Mouse (Mus musculus) MEL (cell line): ENCODE measurements around the gene Habp2. TPM values are rescaled to one million over a fixed set of nuclear protein-coding genes. Genes with fewer than 3 reads are reported as not detected.

Source experiments
- DNase-seq: peaks from one replicate; pipeline ENCODE4 v3.0.0; 2011; ENCODE audit warnings: low read depth, low spot score
- H3K27ac ChIP-seq: 2 replicates; pipeline ENCODE4 v1.5.1; 2012; ENCODE audit warnings: low read depth, mild to moderate bottlenecking, control low read depth, low read length, moderate library complexity; ENCODE audit not compliant: control insufficient read depth
- H3K27me3 ChIP-seq, 2 experiments: fragments of 150-350 bp in 1 of 2; sonication (generic) in 1 of 2; 2 replicates each; pipeline ENCODE4 v1.6.1; 2012; ENCODE audit warnings: low read length in 2 of 2, mild to moderate bottlenecking in 2 of 2, improper control_type of control experiment in 1 of 2, moderate library complexity in 1 of 2; ENCODE audit not compliant: insufficient read depth in 2 of 2, control insufficient read depth in 1 of 2
- H3K36me3 ChIP-seq, 2 experiments: 2 replicates each; pipeline ENCODE4 v1.6.1; 2012 to 2014; ENCODE audit warnings: low read length in 2 of 2, improper control_type of control experiment in 1 of 2, inconsistent platforms in 1 of 2, mild to moderate bottlenecking in 1 of 2; ENCODE audit not compliant: insufficient read depth in 2 of 2, control insufficient read depth in 1 of 2
- H3K4me1 ChIP-seq, 2 experiments: fragments of 150-350 bp in 1 of 2; sonication (generic) in 1 of 2; 2 replicates each; pipeline ENCODE4 v1.6.1; 2012; ENCODE audit warnings: low read length in 2 of 2, improper control_type of control experiment in 1 of 2, mild to moderate bottlenecking in 1 of 2; ENCODE audit not compliant: insufficient read depth in 2 of 2, control insufficient read depth in 1 of 2
- H3K4me3 ChIP-seq, 2 experiments: fragments of 150-350 bp in 1 of 2; sonication (generic) in 1 of 2; 2 replicates each; pipeline ENCODE4 v1.5.1; 2012; ENCODE audit warnings: low read depth in 2 of 2, low read length in 2 of 2, mild to moderate bottlenecking in 2 of 2, moderate library complexity in 2 of 2, control low read depth in 1 of 2, improper control_type of control experiment in 1 of 2; ENCODE audit not compliant: control insufficient read depth in 1 of 2, insufficient read depth in 1 of 2
- H3K79me2 ChIP-seq: 2 replicates; pipeline ENCODE4 v1.6.1; 2012; ENCODE audit warnings: mild to moderate bottlenecking, low read length, moderate library complexity; ENCODE audit not compliant: control insufficient read depth, poor library complexity, insufficient read depth
- H3K9ac ChIP-seq: 2 replicates; pipeline ENCODE4 v1.6.1; 2012; ENCODE audit warnings: low read depth, mild to moderate bottlenecking, control low read depth, low read length, moderate library complexity; ENCODE audit not compliant: control insufficient read depth, poor library complexity, severe bottlenecking
- H3K9me3 ChIP-seq: fragments of 150-350 bp; sonication (generic); replicated peaks from 2 replicates; pipeline ENCODE4 v1.6.1; 2012; ENCODE audit warnings: mild to moderate bottlenecking, low read length, improper control_type of control experiment, moderate library complexity; ENCODE audit not compliant: insufficient read depth
- CTCF ChIP-seq, 3 experiments: IDR thresholded peaks in 2 of 3; conservative IDR thresholded peaks in 1 of 3; 2 replicates each; pipeline ENCODE4 v1.5.1; 2011 to 2012; ENCODE audit warnings: low read length in 3 of 3, low read depth in 2 of 3, mild to moderate bottlenecking in 2 of 3, improper control_type of control experiment in 1 of 3, inconsistent platforms in 1 of 3, mixed read lengths in 1 of 3, moderate library complexity in 1 of 3; ENCODE audit not compliant: control insufficient read depth in 1 of 3, insufficient read depth in 1 of 3, poor library complexity in 1 of 3, severe bottlenecking in 1 of 3
- E2F4 ChIP-seq: IDR thresholded peaks from 2 replicates; pipeline ENCODE4 v1.6.1; 2011; ENCODE audit warnings: low read depth, low read length, improper control_type of control experiment, borderline replicate concordance
- ELF1 ChIP-seq: IDR thresholded peaks from 2 replicates; pipeline ENCODE4 v1.6.1; 2014; ENCODE audit warnings: low read depth, mild to moderate bottlenecking, inconsistent platforms, low read length, improper control_type of control experiment, moderate library complexity
- EP300 ChIP-seq, 2 experiments: IDR thresholded peaks; 2 replicates each; pipeline ENCODE4 v1.6.1; 2011; ENCODE audit warnings: improper control_type of control experiment in 2 of 2, low read length in 2 of 2, low read depth in 1 of 2, mild to moderate bottlenecking in 1 of 2
- ETS1 ChIP-seq: IDR thresholded peaks from 2 replicates; pipeline ENCODE4 v1.6.1; 2012; ENCODE audit warnings: low read depth, mild to moderate bottlenecking, inconsistent platforms, low read length, improper control_type of control experiment, moderate library complexity
- GABPA ChIP-seq: IDR thresholded peaks from 2 replicates; pipeline ENCODE4 v1.6.1; 2012; ENCODE audit warnings: low read depth, mild to moderate bottlenecking, inconsistent platforms, low read length, improper control_type of control experiment, moderate library complexity
- GATA1 ChIP-seq: IDR thresholded peaks from 2 replicates; pipeline ENCODE4 v1.6.1; 2011; ENCODE audit warnings: low read depth, low read length, improper control_type of control experiment
- HCFC1 ChIP-seq: IDR thresholded peaks from 2 replicates; pipeline ENCODE4 v1.6.1; 2012; ENCODE audit warnings: low read depth, mild to moderate bottlenecking, inconsistent platforms, low read length, improper control_type of control experiment, moderate library complexity
- KAT2A ChIP-seq: conservative IDR thresholded peaks from 2 replicates; pipeline ENCODE4 v1.6.1; 2012; ENCODE audit warnings: low read depth, low read length, improper control_type of control experiment, inconsistent platforms
- MAFK ChIP-seq: IDR thresholded peaks from 2 replicates; pipeline ENCODE4 v1.6.1; 2011; ENCODE audit warnings: low read depth, mild to moderate bottlenecking, low read length, improper control_type of control experiment, borderline replicate concordance
- MAX ChIP-seq: IDR thresholded peaks from 2 replicates; pipeline ENCODE4 v1.6.1; 2011; ENCODE audit warnings: low read length, improper control_type of control experiment
- MYC ChIP-seq: IDR thresholded peaks from 2 replicates; pipeline ENCODE4 v1.6.1; 2011; ENCODE audit warnings: low read depth, mild to moderate bottlenecking, low read length, improper control_type of control experiment, moderate library complexity
- NRF1 ChIP-seq: IDR thresholded peaks from 2 replicates; pipeline ENCODE4 v1.6.1; 2014; ENCODE audit warnings: low read depth, mild to moderate bottlenecking, inconsistent platforms, low read length, improper control_type of control experiment, moderate library complexity; ENCODE audit not compliant: poor library complexity, insufficient read depth, severe bottlenecking
- POLR2A ChIP-seq, 2 experiments: IDR thresholded peaks; 2 replicates each; pipeline ENCODE4 v1.6.1; 2011 to 2012; ENCODE audit warnings: low read length in 2 of 2, mild to moderate bottlenecking in 2 of 2, control low read depth in 1 of 2, improper control_type of control experiment in 1 of 2, low read depth in 1 of 2, moderate library complexity in 1 of 2; ENCODE audit not compliant: control insufficient read depth in 1 of 2, insufficient read depth in 1 of 2, poor library complexity in 1 of 2
- TBP ChIP-seq: IDR thresholded peaks from 2 replicates; pipeline ENCODE4 v1.8.0; 2011; ENCODE audit warnings: low read depth, low read length, improper control_type of control experiment
- TCF12 ChIP-seq: IDR thresholded peaks from 2 replicates; pipeline ENCODE4 v1.6.1; 2014; ENCODE audit warnings: low read depth, mild to moderate bottlenecking, inconsistent platforms, low read length, improper control_type of control experiment, moderate library complexity
- UBTF ChIP-seq: IDR thresholded peaks from 2 replicates; pipeline ENCODE4 v1.6.1; 2012; ENCODE audit warnings: low read depth, mild to moderate bottlenecking, inconsistent platforms, low read length, improper control_type of control experiment, moderate library complexity, borderline replicate concordance; ENCODE audit not compliant: insufficient read depth
- ZC3H11A ChIP-seq: IDR thresholded peaks from 2 replicates; pipeline ENCODE4 v1.6.1; 2012; ENCODE audit warnings: low read depth, mild to moderate bottlenecking, inconsistent platforms, low read length, improper control_type of control experiment
- ZKSCAN1 ChIP-seq: IDR thresholded peaks from 2 replicates; pipeline ENCODE4 v1.6.1; 2012; ENCODE audit warnings: low read depth, mild to moderate bottlenecking, inconsistent platforms, low read length, improper control_type of control experiment, moderate library complexity
- ZNF384 ChIP-seq: IDR thresholded peaks from 2 replicates; pipeline ENCODE4 v1.6.1; 2012; ENCODE audit warnings: low read depth, mild to moderate bottlenecking, inconsistent platforms, low read length, improper control_type of control experiment
- polyA plus RNA-seq, 2 experiments: library from polyadenylated mRNA; stranded (reverse) in 1 of 2; unstranded in 1 of 2; fragments of >175 nt in 1 of 2; fragments of >200 nt in 1 of 2; gene quantifications; 2 replicates each; pipeline versions ENCODE4 v1.2.1 to v1.2.4; 2012; ENCODE audit warnings: low replicate concordance in 2 of 2, low read depth in 1 of 2; ENCODE audit not compliant: insufficient read length in 2 of 2, insufficient read depth in 1 of 2, missing spikeins in 1 of 2
- total RNA-seq: library from RNA; depleted of rRNA; stranded (reverse); fragments of 300-350 nt; gene quantifications from 2 replicates; pipeline ENCODE4 v1.2.3, GENCODE M21; 2012

Habp2 gene
- total and polyA plus RNA-seq, 3 experiments, result not detected

DNA sequence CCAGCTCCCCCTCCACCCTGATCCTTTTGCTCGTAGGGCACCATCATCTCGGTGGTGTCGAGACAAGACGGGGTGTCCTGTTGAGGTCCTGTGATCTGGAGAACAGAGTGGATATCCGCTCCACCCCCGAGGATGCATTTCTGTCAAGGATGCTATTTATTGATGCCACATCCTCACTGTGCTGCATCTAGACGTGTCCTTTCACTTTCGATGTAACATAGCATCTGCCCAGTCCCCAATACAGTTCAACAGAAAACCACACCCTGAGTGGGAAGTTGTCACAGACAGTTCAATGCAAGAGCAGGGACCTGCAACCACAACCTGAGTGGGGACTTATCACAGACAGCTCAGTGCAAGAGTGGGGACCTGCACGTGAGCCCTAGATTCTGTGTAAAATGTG is 9.7 kb downstream of the Habp2 start:
- no peak overlapping the region for H3K27ac ChIP-seq
- H3K79me2 ChIP-seq, result no peaks in the 10 kb centered on the region
- no peak overlapping the region for H3K4me3 ChIP-seq
- no peaks in the 10 kb centered on the region for H3K4me1 ChIP-seq
- H3K9me3 ChIP-seq, result no peaks in the 10 kb centered on the region
- H3K9ac ChIP-seq, result no peak overlapping the region
- DNase-seq, result no peak
- no peaks in the 10 kb centered on the region for H3K36me3 ChIP-seq
- peaks cover 0 to 7% of the 10 kb centered on the region in 2 experiments; a peak in 2 of 4 replicates for H3K27me3 ChIP-seq
- TF ChIP-seq ETS1 (no peak), TBP (no peak), ZC3H11A (no peak), POLR2A (IDR thresholded peaks at IDR 0.05; ENCODE audit: control insufficient read depth in 1 of 2, insufficient read depth in 1 of 2, low read depth in 1 of 2, low read length in 2 of 2, poor library complexity in 1 of 2) (no peak), MYC (no peak), ZNF384 (no peak), E2F4 (no peak), EP300 (IDR thresholded peaks at IDR 0.05; ENCODE audit: low read depth in 1 of 2, low read length in 2 of 2) (no peak), NRF1 (no peak), MAFK (no peak), MAX (no peak)

DNA sequence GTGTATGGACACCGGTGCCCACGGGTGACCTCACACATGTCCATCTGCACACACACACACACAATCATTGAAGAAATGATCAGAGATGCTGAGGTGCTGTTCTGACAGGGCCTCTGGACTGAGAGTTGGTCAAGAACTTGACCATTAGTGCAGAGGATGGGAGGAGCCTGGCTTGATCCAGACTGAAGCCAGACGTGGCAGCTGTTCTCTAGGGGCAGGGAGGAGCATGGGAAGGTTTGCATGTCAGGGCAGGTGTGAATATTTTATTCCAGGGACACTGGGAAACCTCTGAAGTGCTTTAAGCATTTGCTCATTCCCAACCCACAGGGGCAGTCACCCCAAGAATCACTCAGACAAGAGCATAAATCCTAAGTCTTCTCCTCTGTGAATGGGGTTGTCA is 10.3 kb downstream of the Habp2 start:
- no peak for DNase-seq
- Histone ChIP-seq H3K9ac (no peak overlapping the region), H3K27me3 (peaks cover 0 to 7% of the 10 kb centered on the region in 2 experiments; a peak in 2 of 4 replicates), H3K9me3 (no peaks in the 10 kb centered on the region), H3K27ac (no peak overlapping the region), H3K4me1 (no peaks in the 10 kb centered on the region), H3K36me3 (no peaks in the 10 kb centered on the region), H3K4me3 (no peak overlapping the region), H3K79me2 (no peaks in the 10 kb centered on the region)
- no peak for TF ChIP-seq MAFK
- no peak for TF ChIP-seq E2F4
- no peak for TF ChIP-seq ELF1
- no peak for TF ChIP-seq KAT2A
- TF ChIP-seq TCF12, result no peak
- TF ChIP-seq UBTF, result no peak
- no peak for TF ChIP-seq GABPA
- TF ChIP-seq HCFC1, result no peak
- TF ChIP-seq NRF1, result no peak
- TF ChIP-seq ZKSCAN1, result no peak
- TF ChIP-seq MYC, result no peak
- TF ChIP-seq CTCF (IDR thresholded peaks at IDR 0.05 in 2 of 3, conservative IDR thresholded peaks at IDR 0.05 in 1 of 3; ENCODE audit: control insufficient read depth in 1 of 3, insufficient read depth in 1 of 3, low read depth in 2 of 3, low read length in 3 of 3, poor library complexity in 1 of 3, severe bottlenecking in 1 of 3), result no peak
- no peak for TF ChIP-seq GATA1
